Mouse (Mus musculus) CD8-positive naive resting alpha-beta T cell, adult 2 months (primary cell): Measurements from ENCODE around the gene Nadsyn1.

Experiments
- DNase-seq, 2 experiments: peaks; one replicate each; pipeline ENCODE4 v3.0.0; 2022; ENCODE audit warnings: low read depth in 2 of 2, low spot score in 2 of 2

Nadsyn1 gene

DNA sequence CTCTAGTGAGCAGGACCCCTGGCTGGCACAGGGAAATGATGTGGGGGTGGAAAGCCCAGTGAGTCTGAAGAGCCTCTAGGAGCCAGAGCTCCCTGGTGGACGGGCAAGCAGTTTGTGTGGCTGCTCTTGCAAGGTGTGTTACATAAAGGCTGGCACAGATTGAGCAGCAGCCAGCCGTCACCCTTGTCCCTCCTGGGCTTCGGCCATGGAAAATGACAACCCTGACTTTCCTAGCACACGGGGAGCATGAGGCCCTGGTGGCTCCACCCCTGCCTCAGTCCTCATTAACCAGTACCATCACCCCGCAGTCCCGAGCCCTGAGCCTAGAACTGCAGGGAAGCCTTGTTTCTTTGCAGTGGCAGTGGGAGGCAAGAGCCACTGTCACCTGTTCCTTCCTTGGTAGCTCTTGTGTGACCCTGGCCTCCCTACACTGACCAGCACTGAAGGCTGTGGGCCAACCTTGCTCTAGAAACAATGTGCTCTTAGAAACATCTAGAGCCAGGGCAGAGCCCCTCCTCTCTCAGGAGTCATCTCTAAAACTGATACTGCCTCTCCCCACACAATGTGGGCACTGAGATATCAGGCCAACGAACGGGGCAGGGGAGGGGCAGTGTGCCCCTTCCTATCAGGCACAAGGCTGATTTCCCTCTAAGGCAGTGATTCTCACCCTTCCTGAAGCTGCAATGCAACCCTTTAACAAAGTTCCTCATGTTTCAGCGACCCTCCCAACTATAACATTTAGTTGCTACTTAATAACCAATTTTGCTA is 67.1 kb downstream of the Nadsyn1 start:
- no peak for DNase-seq

DNA sequence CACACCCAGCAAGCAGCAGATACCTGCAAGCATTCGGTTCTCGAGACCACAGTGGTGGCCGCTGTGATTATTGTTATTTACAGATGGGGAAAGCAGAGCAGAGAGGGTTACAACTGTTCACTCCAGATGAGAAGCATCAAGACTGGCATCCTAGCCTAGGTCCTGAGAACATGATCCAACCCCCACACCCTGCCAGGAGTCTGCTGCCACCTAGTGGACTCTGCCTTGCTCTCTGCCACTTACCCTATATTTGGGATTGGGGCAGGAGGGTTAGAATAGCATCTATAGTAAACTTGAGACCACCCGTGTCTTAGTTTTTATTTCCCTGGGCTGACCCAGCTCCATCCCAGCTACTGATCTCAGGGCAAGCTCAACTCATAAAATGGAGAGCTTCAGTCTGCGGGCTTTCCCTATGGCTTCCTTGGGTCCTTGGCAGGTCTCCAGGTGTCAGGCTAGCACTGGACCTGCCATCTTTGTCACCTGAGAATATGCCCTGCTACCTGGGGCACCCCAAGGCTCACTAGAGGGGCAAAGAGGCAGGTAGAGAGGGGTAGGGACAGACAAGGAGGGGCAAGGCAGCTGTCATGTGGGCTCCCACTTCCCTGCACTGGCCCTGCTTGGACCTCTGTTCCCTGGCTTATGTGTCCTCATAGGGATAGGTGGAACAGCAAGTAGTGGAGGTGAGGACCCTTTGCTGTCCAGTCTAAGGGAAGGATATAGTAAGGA is 68.5 kb downstream of the Nadsyn1 start:
- peak; percentile 53 to 61 for DNase-seq

DNA sequence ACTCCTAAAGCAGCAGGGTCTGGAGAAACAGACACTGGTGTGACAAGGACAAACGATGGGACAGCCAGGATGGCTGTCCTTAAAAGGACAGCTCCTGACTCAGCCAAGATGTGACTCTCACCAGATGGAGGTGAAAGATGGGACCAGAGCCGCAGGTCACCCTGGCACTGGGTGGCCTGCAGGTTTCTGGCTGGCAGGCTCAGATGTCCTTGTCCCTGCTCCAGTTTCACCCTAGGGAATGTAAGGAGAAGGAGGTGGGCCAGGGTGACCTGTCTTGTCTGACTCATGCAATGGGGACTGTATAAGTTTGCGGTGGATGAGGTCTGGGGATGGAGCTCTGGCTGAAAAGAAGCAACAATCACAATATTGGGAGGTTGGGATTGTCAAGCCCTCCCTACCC is 70.0 kb downstream of the Nadsyn1 start:
- DNase-seq: no peak

DNA sequence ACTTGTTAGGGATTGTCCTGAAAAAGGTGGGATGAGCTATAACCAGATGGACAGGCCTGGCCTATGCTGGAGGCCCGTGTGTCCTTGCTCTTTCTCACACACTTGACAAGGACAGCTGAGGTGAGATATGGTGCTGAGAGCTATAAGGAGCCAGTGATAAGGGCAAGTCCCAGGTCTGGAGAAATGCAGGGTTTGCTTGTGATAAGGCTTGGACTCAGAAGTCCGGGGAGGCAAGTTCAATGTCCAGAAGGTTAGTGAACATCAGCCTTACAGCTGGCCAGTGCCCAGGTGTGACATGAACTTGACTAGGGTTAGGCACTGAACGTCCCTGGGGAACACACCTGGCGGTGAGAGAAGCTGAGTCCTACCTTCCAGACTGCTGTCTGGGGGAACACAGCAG is 70.6 kb downstream of the Nadsyn1 start:
- no peak for DNase-seq

DNA sequence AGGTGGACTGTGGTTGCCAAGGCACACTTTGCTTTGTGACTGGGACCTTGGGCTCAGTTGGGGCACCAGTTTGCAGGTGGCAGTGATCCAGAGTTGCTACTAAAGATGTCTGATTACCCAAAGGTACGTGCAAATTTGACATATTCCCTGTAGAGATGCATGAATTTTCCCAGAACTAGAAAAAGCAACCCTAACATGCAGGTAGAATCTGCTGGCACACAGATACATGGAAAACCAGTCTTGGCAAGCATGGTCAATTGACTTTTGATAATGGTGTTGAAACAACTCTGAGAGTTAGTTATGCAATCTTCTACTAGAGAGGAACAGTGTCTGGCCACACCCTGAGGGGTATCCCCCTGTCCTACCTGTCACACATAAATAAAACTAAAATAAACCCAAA is 71.3 kb downstream of the Nadsyn1 start:
- no peak for DNase-seq

DNA sequence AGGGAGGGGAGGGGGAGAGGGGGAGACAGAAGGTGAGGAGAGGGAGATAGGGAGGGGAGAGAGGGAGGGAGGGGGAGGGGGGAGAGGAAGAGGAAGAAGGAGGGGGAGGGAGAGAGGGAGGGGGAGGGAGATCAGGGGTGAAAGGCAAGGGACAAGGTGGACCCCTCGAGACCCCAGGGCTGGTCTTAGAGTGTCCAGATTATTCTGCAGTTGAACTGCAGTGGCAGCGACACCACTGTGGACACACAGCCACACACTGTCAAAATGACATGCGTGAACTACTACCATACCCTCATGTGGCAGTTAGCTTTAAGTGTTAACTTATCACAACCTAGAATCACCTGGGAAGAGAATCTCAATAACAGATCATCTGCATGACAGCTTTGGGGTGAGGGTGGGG is 73.6 kb downstream of the Nadsyn1 start:
- DNase-seq: no peak

DNA sequence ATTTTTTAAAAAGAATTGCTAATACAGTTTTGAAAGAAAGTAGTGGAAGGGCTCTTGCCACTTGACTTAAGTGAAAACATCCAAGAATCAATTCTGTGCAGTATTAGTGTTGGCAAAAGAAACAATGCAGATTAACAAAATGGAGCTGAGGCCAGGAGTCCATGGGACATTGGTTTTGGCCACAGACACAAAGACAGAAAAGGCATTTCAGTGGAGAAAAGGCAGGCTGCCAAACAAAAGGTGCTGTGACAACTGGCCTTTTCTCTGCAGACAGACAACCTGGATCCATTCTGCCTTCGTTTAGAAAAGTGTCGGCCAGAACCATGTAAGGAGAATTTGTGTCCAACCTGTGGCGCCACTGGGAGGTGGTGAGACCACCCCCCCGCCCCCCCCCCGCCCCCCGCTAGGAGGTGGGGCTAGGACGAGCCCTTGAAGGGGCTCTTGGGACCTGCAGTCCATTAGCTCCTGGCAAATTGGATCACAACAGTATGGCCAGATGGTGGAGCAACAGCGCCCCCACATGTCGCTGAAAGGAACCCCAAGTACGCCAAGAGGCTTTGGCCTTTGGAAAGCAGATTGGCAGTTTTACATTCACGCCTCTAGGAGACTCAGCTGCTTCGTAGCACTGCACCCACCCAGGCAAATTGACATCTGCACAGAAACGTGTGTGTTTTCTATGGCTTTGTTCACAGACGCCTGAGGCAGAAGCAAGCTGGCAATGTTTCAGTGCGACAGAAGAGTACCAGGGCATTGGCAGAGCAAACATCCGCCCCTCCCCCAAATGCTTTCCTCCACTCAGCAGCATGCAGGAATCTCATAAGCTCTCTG is 74.4 kb downstream of the Nadsyn1 start:
- peak; percentile 76 to 85 for DNase-seq
